Mouse (Mus musculus): ENCODE results near the gene Olfr70. TPM values are rescaled to one million over a fixed set of nuclear protein-coding genes. Genes with fewer than 3 reads are reported as not detected.

Gene Olfr70
- total RNA-seq, 2 experiments from 2014 or later = not detected

GRCm38 (mm10) chr4:43657146-43657545, 43.5 kb downstream of the Olfr70 start:
- no peak for ATAC-seq (replicated peaks; ENCODE audit: poor library complexity, severe bottlenecking)

- ATAC-seq (replicated peaks; ENCODE audit: poor library complexity, severe bottlenecking) = peak; percentile 92
These were observed 44.1 kb downstream of the Olfr70 start, which contains the start of gene Hint2 for GRCm38 (mm10) chr4:43656339-43657109. Gene Hint2, minus strand, starts transcription at chr4:43656466.

GRCm38 (mm10) chr4:43655656-43656338, 44.8 kb downstream of the Olfr70 start:
- no peak for ATAC-seq (replicated peaks; ENCODE audit: poor library complexity, severe bottlenecking)

GRCm38 (mm10) chr4:43653161-43654015, 47.2 kb downstream of the Olfr70 start, which contains the start of gene Spag8:
Gene Spag8, minus strand, starts transcription at chr4:43653594.
- no peak for ATAC-seq (replicated peaks; ENCODE audit: poor library complexity, severe bottlenecking)

- no peak for ATAC-seq (replicated peaks; ENCODE audit: poor library complexity, severe bottlenecking)
These were observed 47.9 kb downstream of the Olfr70 start for GRCm38 (mm10) chr4:43652726-43653125.

- no peak for ATAC-seq (replicated peaks; ENCODE audit: poor library complexity, severe bottlenecking)
These were observed 50.8 kb downstream of the Olfr70 start for GRCm38 (mm10) chr4:43649783-43650182.

Other genes starting within 250 kb of the Olfr70 start
- gene Cd72, start 246.2 kb downstream of the Olfr70 start, total RNA-seq (2014; fragmentation: Nextera tagmentation) = 7.7 and 11.1 TPM in 2 replicates
- gene Cd72, start 246.2 kb downstream of the Olfr70 start, total RNA-seq (2017) = 7.0 and 9.1 TPM in 2 replicates
- not detected in 2 replicates for gene Sit1, start 217.1 kb downstream of the Olfr70 start, total RNA-seq (2014; fragmentation: Nextera tagmentation)
- not detected in 2 replicates for gene Sit1, start 217.1 kb downstream of the Olfr70 start, total RNA-seq (2017)
- 28.2 and 44.7 TPM in 2 replicates for gene Ccdc107, start 207.9 kb downstream of the Olfr70 start, total RNA-seq (2014; fragmentation: Nextera tagmentation)
- 48.0 and 56.1 TPM in 2 replicates for gene Ccdc107, start 207.9 kb downstream of the Olfr70 start, total RNA-seq (2017)
- gene Arhgef39, start 201.1 kb downstream of the Olfr70 start, total RNA-seq (2014; fragmentation: Nextera tagmentation) = 52.0 and 55.5 TPM in 2 replicates
- 63.7 and 81.2 TPM in 2 replicates for gene Arhgef39, start 201.1 kb downstream of the Olfr70 start, total RNA-seq (2017)
- 11.6 and 16.9 TPM in 2 replicates for gene Car9, start 193.8 kb downstream of the Olfr70 start, total RNA-seq (2014; fragmentation: Nextera tagmentation)
- 4.1 and 7.6 TPM in 2 replicates for gene Car9, start 193.8 kb downstream of the Olfr70 start, total RNA-seq (2017)
- gene Tpm2, start 177.0 kb downstream of the Olfr70 start, total RNA-seq (2014; fragmentation: Nextera tagmentation) = 1.6 and 3.8 TPM in 2 replicates
- gene Tpm2, start 177.0 kb downstream of the Olfr70 start, total RNA-seq (2017) = 2.5 and 5.2 TPM in 2 replicates
- gene Creb3, start 138.5 kb downstream of the Olfr70 start, total RNA-seq (2014; fragmentation: Nextera tagmentation) = 10.5 and 13.4 TPM in 2 replicates
- gene Creb3, start 138.5 kb downstream of the Olfr70 start, total RNA-seq (2017) = 24.9 and 25.7 TPM in 2 replicates
- 167 and 198 TPM in 2 replicates for gene Tln1, start 138.1 kb downstream of the Olfr70 start, total RNA-seq (2014; fragmentation: Nextera tagmentation)
- gene Tln1, start 138.1 kb downstream of the Olfr70 start, total RNA-seq (2017) = 251 and 299 TPM in 2 replicates
- 28.1 and 30.8 TPM in 2 replicates for gene Rgp1, start 122.1 kb downstream of the Olfr70 start, total RNA-seq (2014; fragmentation: Nextera tagmentation)
- gene Rgp1, start 122.1 kb downstream of the Olfr70 start, total RNA-seq (2017) = 9.9 and 10.9 TPM in 2 replicates
- gene Gba2, start 121.9 kb downstream of the Olfr70 start, total RNA-seq (2014; fragmentation: Nextera tagmentation) = 10.6 and 19.0 TPM in 2 replicates
- gene Gba2, start 121.9 kb downstream of the Olfr70 start, total RNA-seq (2017) = 7.8 and 8.4 TPM in 2 replicates
- not detected in 2 replicates for gene Msmp, start 116.3 kb downstream of the Olfr70 start, total RNA-seq (2014; fragmentation: Nextera tagmentation)
- not detected in 2 replicates for gene Msmp, start 116.3 kb downstream of the Olfr70 start, total RNA-seq (2017)
- gene Npr2, start 68.9 kb downstream of the Olfr70 start, total RNA-seq (2014; fragmentation: Nextera tagmentation) = 0.64 TPM in 1 of 2 replicates, not detected in the other
- 0.31 and 0.56 TPM in 2 replicates for gene Npr2, start 68.9 kb downstream of the Olfr70 start, total RNA-seq (2017)
- gene Spag8, start 47.2 kb downstream of the Olfr70 start, total RNA-seq (2014; fragmentation: Nextera tagmentation) = 1.3 TPM in 1 of 2 replicates, not detected in the other
- gene Spag8, start 47.2 kb downstream of the Olfr70 start, total RNA-seq (2017) = not detected in 2 replicates
- 58.6 and 78.3 TPM in 2 replicates for gene Hint2, start 44.3 kb downstream of the Olfr70 start, total RNA-seq (2014; fragmentation: Nextera tagmentation)
- 55.1 and 63.3 TPM in 2 replicates for gene Hint2, start 44.3 kb downstream of the Olfr70 start, total RNA-seq (2017)
- 1.9 and 4.9 TPM in 2 replicates for gene Tmem8b, start 31.8 kb downstream of the Olfr70 start, total RNA-seq (2014; fragmentation: Nextera tagmentation)
- gene Tmem8b, start 31.8 kb downstream of the Olfr70 start, total RNA-seq (2017) = 0.46 and 0.52 TPM in 2 replicates
- not detected in 2 replicates for gene Fam221b, start 31.7 kb downstream of the Olfr70 start, total RNA-seq (2014; fragmentation: Nextera tagmentation)
- gene Fam221b, start 31.7 kb downstream of the Olfr70 start, total RNA-seq (2017) = 0.34 and 0.36 TPM in 2 replicates
- not detected in 2 replicates for gene Olfr71, start 9.4 kb upstream of the Olfr70 start, total RNA-seq (2014; fragmentation: Nextera tagmentation)
- gene Olfr71, start 9.4 kb upstream of the Olfr70 start, total RNA-seq (2017) = not detected in 2 replicates
- gene Hrct1, start 26.4 kb upstream of the Olfr70 start, total RNA-seq (2014; fragmentation: Nextera tagmentation) = not detected in 2 replicates
- not detected in 2 replicates for gene Hrct1, start 26.4 kb upstream of the Olfr70 start, total RNA-seq (2017)
- gene Spaar, start 29.2 kb upstream of the Olfr70 start, total RNA-seq (2014; fragmentation: Nextera tagmentation) = not detected in 2 replicates
- not detected in 2 replicates for gene Spaar, start 29.2 kb upstream of the Olfr70 start, total RNA-seq (2017)
- not detected in 2 replicates for gene Olfr159, start 70.2 kb upstream of the Olfr70 start, total RNA-seq (2014; fragmentation: Nextera tagmentation)
- not detected in 2 replicates for gene Olfr159, start 70.2 kb upstream of the Olfr70 start, total RNA-seq (2017)
- gene Olfr156, start 123.1 kb upstream of the Olfr70 start, total RNA-seq (2014; fragmentation: Nextera tagmentation) = not detected in 2 replicates
- not detected in 2 replicates for gene Olfr156, start 123.1 kb upstream of the Olfr70 start, total RNA-seq (2017)
- not detected in 2 replicates for gene Olfr157, start 139.4 kb upstream of the Olfr70 start, total RNA-seq (2014; fragmentation: Nextera tagmentation)
- gene Olfr157, start 139.4 kb upstream of the Olfr70 start, total RNA-seq (2017) = not detected in 2 replicates
- not detected in 2 replicates for gene Olfr155, start 150.8 kb upstream of the Olfr70 start, total RNA-seq (2014; fragmentation: Nextera tagmentation)
- not detected in 2 replicates for gene Olfr155, start 150.8 kb upstream of the Olfr70 start, total RNA-seq (2017)
- gene Reck, start 174.7 kb upstream of the Olfr70 start, total RNA-seq (2014; fragmentation: Nextera tagmentation) = 1.3 and 5.5 TPM in 2 replicates
- 0.22 and 1.4 TPM in 2 replicates for gene Reck, start 174.7 kb upstream of the Olfr70 start, total RNA-seq (2017)